Mouse (Mus musculus): ENCODE data around the gene Tubd1. TPM values are rescaled to one million over a fixed set of nuclear protein-coding genes. Genes with fewer than 3 reads are reported as not detected.

Tubd1 gene
- polyA plus RNA-seq, 1 experiment from 2014 or later, result 11.1 TPM

- no peak overlapping the region for H3K4me2 ChIP-seq
- no peaks in the 10 kb centered on the region for H3K9me3 ChIP-seq
- no peaks in the 10 kb centered on the region for H3K36me3 ChIP-seq
- 0 out of 2 replicates have a peak, but pooled peaks cover 3% of the 10 kb centered on the region for H3K4me1 ChIP-seq
- no peak for ATAC-seq (ENCODE audit: insufficient number of reproducible peaks, low FRiP score, low TSS enrichment, low read depth)
- WGBS, result 58% methylated on average over 7 of the region's 7 CpGs
- H3K9ac ChIP-seq, result no peak overlapping the region
- peak overlapping the region; percentile 27; the same call in 1 of the 2 replicates for H3K27ac ChIP-seq
- H3K27me3 ChIP-seq, result no peaks in the 10 kb centered on the region
- H3K4me3 ChIP-seq, result no peak overlapping the region
Measured at GRCm38 (mm10) chr11:86596187-86596960, 51.6 kb downstream of the Tubd1 start.

GRCm38 (mm10) chr11:86596976-86597375 is 52.2 kb downstream of the Tubd1 start:
- no peak overlapping the region for H3K9ac ChIP-seq
- no peak overlapping the region for H3K4me3 ChIP-seq
- no peaks in the 10 kb centered on the region for H3K27me3 ChIP-seq
- H3K9me3 ChIP-seq, result no peaks in the 10 kb centered on the region
- 0 out of 2 replicates have a peak, but pooled peaks cover 3% of the 10 kb centered on the region for H3K4me1 ChIP-seq
- WGBS, result 86% methylated on average over 3 of the region's 3 CpGs
- no peaks in the 10 kb centered on the region for H3K36me3 ChIP-seq
- H3K27ac ChIP-seq, result no peak overlapping the region
- H3K4me2 ChIP-seq, result no peak overlapping the region
- no peak for ATAC-seq (ENCODE audit: insufficient number of reproducible peaks, low FRiP score, low TSS enrichment, low read depth)

GRCm38 (mm10) chr11:86598154-86598553 is 53.4 kb downstream of the Tubd1 start:
- no peak overlapping the region for H3K9ac ChIP-seq
- no peak for ATAC-seq (ENCODE audit: insufficient number of reproducible peaks, low FRiP score, low TSS enrichment, low read depth)
- H3K4me3 ChIP-seq, result no peak overlapping the region
- no peaks in the 10 kb centered on the region for H3K36me3 ChIP-seq
- WGBS, result 83% methylated on average over 5 of the region's 5 CpGs
- 0 out of 2 replicates have a peak, but pooled peaks cover 3% of the 10 kb centered on the region for H3K4me1 ChIP-seq
- H3K27ac ChIP-seq, result no peak overlapping the region
- H3K27me3 ChIP-seq, result no peaks in the 10 kb centered on the region
- H3K9me3 ChIP-seq, result no peaks in the 10 kb centered on the region
- H3K4me2 ChIP-seq, result no peak overlapping the region

- Histone ChIP-seq H3K27me3 (no peaks in the 10 kb centered on the region), H3K27ac (no peak overlapping the region), H3K4me1 (0 out of 2 replicates have a peak, but pooled peaks cover 3% of the 10 kb centered on the region), H3K4me3 (no peak overlapping the region), H3K9ac (no peak overlapping the region), H3K4me2 (no peak overlapping the region), H3K36me3 (no peaks in the 10 kb centered on the region), H3K9me3 (no peaks in the 10 kb centered on the region)
- no peak for ATAC-seq (ENCODE audit: insufficient number of reproducible peaks, low FRiP score, low TSS enrichment, low read depth)
- 79% methylated on average over 1 of the region's 1 CpGs for WGBS
Measured at GRCm38 (mm10) chr11:86598572-86598971, 53.8 kb downstream of the Tubd1 start.

- Histone ChIP-seq H3K36me3 (no peaks in the 10 kb centered on the region), H3K9ac (no peak overlapping the region), H3K9me3 (no peaks in the 10 kb centered on the region), H3K4me3 (no peak overlapping the region), H3K27me3 (no peaks in the 10 kb centered on the region), H3K4me2 (no peak overlapping the region), H3K27ac (peak overlapping the region; percentile 40; the same call in 1 of the 2 replicates), H3K4me1 (0 out of 2 replicates have a peak, but pooled peaks cover 3% of the 10 kb centered on the region)
- ATAC-seq (ENCODE audit: insufficient number of reproducible peaks, low FRiP score, low TSS enrichment, low read depth), result no peak
- WGBS, result 63% methylated on average over 4 of the region's 4 CpGs
Measured at GRCm38 (mm10) chr11:86599378-86600208, 54.8 kb downstream of the Tubd1 start.

DNA sequence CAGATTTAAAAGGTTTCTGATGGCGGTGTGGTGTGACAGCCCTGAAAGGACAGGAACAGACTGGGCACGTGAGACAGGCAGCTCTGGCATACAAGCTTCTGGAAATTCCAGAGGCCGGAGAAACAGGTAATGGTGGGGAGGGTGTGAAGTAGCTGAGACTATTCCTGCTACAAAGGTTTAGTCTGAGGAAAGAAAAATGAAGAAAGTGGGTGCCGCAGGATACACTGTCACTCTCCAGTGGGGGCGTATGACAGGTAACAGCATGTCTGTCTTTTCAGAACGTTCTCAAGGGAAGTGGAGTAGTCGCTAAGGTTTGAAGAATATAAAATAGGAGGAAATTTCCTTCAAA is 55.4 kb downstream of the Tubd1 start:
- Histone ChIP-seq H3K27ac (peak overlapping the region; percentile 40), H3K4me3 (no peak overlapping the region), H3K9me3 (no peaks in the 10 kb centered on the region), H3K9ac (no peak overlapping the region), H3K4me1 (0 out of 2 replicates have a peak, but pooled peaks cover 3% of the 10 kb centered on the region), H3K36me3 (no peaks in the 10 kb centered on the region), H3K4me2 (no peak overlapping the region), H3K27me3 (no peaks in the 10 kb centered on the region)
- WGBS, result 74% methylated on average over 7 of the region's 7 CpGs
- ATAC-seq (ENCODE audit: insufficient number of reproducible peaks, low FRiP score, low TSS enrichment, low read depth), result no peak

GRCm38 (mm10) chr11:86602116-86602515 is 57.3 kb downstream of the Tubd1 start:
- no peak for ATAC-seq (ENCODE audit: insufficient number of reproducible peaks, low FRiP score, low TSS enrichment, low read depth)
- WGBS, result 40% methylated on average over 3 of the region's 3 CpGs
- H3K36me3 ChIP-seq, result peaks cover 11% of the 10 kb centered on the region
- no peak overlapping the region for H3K27ac ChIP-seq
- H3K27me3 ChIP-seq, result no peaks in the 10 kb centered on the region
- no peaks in the 10 kb centered on the region for H3K4me1 ChIP-seq
- no peak overlapping the region for H3K4me2 ChIP-seq
- no peak overlapping the region for H3K4me3 ChIP-seq
- no peaks in the 10 kb centered on the region for H3K9me3 ChIP-seq
- H3K9ac ChIP-seq, result no peak overlapping the region

DNA sequence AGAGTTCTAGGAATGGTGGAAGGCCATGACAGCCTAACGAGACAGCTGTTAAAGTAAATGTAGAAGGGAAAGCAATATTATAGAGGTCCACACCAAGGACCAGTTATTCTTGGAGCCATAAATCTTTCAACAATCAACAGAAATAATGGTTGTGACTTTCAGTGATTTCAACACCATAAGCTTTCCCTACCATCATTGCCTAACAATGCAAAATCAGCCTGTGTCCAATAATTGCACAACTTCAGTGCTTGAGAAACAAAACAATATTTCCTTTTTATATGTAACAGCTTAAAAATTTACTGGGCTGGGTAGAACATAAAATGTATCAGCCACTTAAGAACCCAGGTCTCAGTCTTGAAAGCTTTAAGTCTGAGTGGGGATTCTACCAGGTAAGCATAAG is 58.9 kb downstream of the Tubd1 start:
- Histone ChIP-seq H3K4me2 (no peak overlapping the region), H3K4me1 (no peaks in the 10 kb centered on the region), H3K27ac (0 out of 2 replicates have a peak overlapping the region, but pooled peaks have one; percentile 47), H3K4me3 (no peak overlapping the region), H3K27me3 (no peaks in the 10 kb centered on the region), H3K9ac (no peak overlapping the region), H3K9me3 (no peaks in the 10 kb centered on the region), H3K36me3 (peaks cover 11% of the 10 kb centered on the region)
- no peak for ATAC-seq (ENCODE audit: insufficient number of reproducible peaks, low FRiP score, low TSS enrichment, low read depth)
- whole genome bisulfite sequencing, result 58% methylated on average over 1 of the region's 1 CpGs

DNA sequence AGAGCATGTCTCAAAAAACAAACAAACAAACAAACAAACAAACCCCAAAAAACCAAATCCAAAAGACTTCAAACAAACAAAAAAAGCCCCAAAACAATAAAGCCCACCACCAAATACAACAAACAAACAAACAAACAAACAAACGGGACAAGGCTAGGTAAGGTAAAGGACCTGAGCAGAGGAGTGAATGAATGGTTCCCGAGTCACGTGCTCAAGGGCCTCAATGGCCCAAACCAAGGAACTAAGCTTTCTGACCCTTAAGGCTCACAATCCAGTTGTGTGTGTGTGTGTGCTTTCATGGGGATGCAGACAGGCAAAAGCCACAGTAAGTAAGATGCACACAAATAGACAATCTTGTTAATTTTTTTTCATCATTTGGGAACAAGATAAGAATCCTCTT is 59.5 kb downstream of the Tubd1 start:
- WGBS, result 91% methylated on average over 3 of the region's 3 CpGs
- no peak overlapping the region for H3K27ac ChIP-seq
- H3K4me3 ChIP-seq, result no peak overlapping the region
- ATAC-seq (ENCODE audit: insufficient number of reproducible peaks, low FRiP score, low TSS enrichment, low read depth), result no peak
- no peaks in the 10 kb centered on the region for H3K27me3 ChIP-seq
- no peaks in the 10 kb centered on the region for H3K4me1 ChIP-seq
- H3K9ac ChIP-seq, result no peak overlapping the region
- no peaks in the 10 kb centered on the region for H3K9me3 ChIP-seq
- no peak overlapping the region for H3K4me2 ChIP-seq
- H3K36me3 ChIP-seq, result peaks cover 11% of the 10 kb centered on the region

- WGBS, result 85% methylated on average over 5 of the region's 5 CpGs
- no peaks in the 10 kb centered on the region for H3K4me1 ChIP-seq
- no peak for ATAC-seq (ENCODE audit: insufficient number of reproducible peaks, low FRiP score, low TSS enrichment, low read depth)
- H3K27ac ChIP-seq, result no peak overlapping the region
- H3K4me2 ChIP-seq, result no peak overlapping the region
- no peak overlapping the region for H3K4me3 ChIP-seq
- no peaks in the 10 kb centered on the region for H3K27me3 ChIP-seq
- H3K9me3 ChIP-seq, result no peaks in the 10 kb centered on the region
- peaks cover 11% of the 10 kb centered on the region for H3K36me3 ChIP-seq
- no peak overlapping the region for H3K9ac ChIP-seq
Measured at GRCm38 (mm10) chr11:86604732-86605520, 60.1 kb downstream of the Tubd1 start.

DNA sequence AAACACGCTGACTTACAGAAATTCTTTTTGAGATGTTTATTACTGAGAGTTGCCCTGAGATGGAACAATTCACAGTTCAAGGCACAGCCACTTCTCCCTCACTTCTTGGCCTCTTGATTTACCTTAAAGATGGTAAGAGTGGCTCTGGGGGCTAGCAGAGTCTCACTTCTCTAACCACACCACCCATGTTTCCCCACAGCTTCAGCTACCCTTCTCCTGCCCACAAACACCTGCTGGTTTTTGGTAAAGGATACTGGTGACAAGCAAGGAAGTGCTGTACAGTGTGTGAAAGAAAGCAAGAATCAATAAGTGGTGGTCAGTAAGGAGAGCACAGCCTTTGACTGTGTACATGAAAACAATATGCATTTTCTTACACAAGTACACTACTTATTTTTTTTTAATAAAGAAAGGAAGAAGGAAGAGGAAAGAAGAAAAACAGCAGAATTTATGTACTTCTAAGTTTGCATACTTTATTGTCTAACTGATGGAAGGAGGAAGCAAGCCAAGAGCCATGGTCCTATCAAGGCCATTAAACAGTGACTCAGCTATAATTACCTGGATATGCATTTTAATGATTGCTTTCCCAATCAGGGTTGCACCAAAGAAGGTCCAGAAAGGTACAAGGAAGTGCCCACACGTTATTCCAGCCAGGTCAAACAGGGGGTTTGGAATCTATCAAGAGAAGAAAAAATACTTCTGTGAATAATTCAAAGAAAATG is 62.0 kb downstream of the Tubd1 start:
- Histone ChIP-seq H3K4me2 (no peak overlapping the region), H3K9ac (no peak overlapping the region), H3K27ac (no peak overlapping the region), H3K4me1 (no peaks in the 10 kb centered on the region), H3K4me3 (no peak overlapping the region), H3K9me3 (no peaks in the 10 kb centered on the region), H3K27me3 (no peaks in the 10 kb centered on the region), H3K36me3 (peaks cover 11% of the 10 kb centered on the region)
- ATAC-seq (ENCODE audit: insufficient number of reproducible peaks, low FRiP score, low TSS enrichment, low read depth), result no peak
- 86% methylated on average over 2 of the region's 2 CpGs for WGBS

Measured in limb, embryonic 15.5 days (tissue).